Mouse (Mus musculus) gastrocnemius, postnatal 25 days (tissue): Measurements from ENCODE around the gene Tmem253. TPM values are rescaled to one million over a fixed set of nuclear protein-coding genes. Genes with fewer than 3 reads are reported as not detected.
"Not testable (repeated sequence)": the region's sequence is repeated elsewhere in the genome, so short reads cannot be mapped to it uniquely, and the experiment has no call there.

Source experiments
- DNase-seq: peaks from one replicate; pipeline ENCODE4 v3.0.0; 2022
- total RNA-seq, 2 experiments: library from RNA; stranded (reverse); gene quantifications; 1 replicate in 1 of 2; 2 replicates in 1 of 2; pipeline ENCODE4 v1.2.3; 2021

Tmem253 gene
- total RNA-seq, 2 experiments from 2014 or later, result 1.5 to 2.1 TPM

- no peak for DNase-seq
Measured at GRCm38 (mm10) chr14:52022244-52022708, 6.8 kb downstream of the Tmem253 start.

GRCm38 (mm10) chr14:52022709-52023459, 7.4 kb downstream of the Tmem253 start:
- DNase-seq, result peak; percentile 79

GRCm38 (mm10) chr14:52024133-52024532, 8.7 kb downstream of the Tmem253 start:
- DNase-seq, result no peak

GRCm38 (mm10) chr14:52026342-52026741, 10.9 kb downstream of the Tmem253 start:
- no peak for DNase-seq

GRCm38 (mm10) chr14:52035926-52036325, 20.5 kb downstream of the Tmem253 start:
- no peak for DNase-seq

- DNase-seq, result no peak
Measured at GRCm38 (mm10) chr14:52039332-52039731, 23.9 kb downstream of the Tmem253 start.

- DNase-seq, result not testable (repeated sequence)
Measured at GRCm38 (mm10) chr14:52042359-52042758, 26.9 kb downstream of the Tmem253 start, which contains the start of gene Olfr221. TSS of gene Olfr221 (minus strand) at chr14:52042459.

- DNase-seq, result no peak
Measured at GRCm38 (mm10) chr14:52043446-52043845, 28.0 kb downstream of the Tmem253 start.

GRCm38 (mm10) chr14:52044901-52045678, 29.6 kb downstream of the Tmem253 start:
- no peak for DNase-seq

GRCm38 (mm10) chr14:52045966-52046565, 30.6 kb downstream of the Tmem253 start:
- DNase-seq, result no peak

- DNase-seq, result not testable (repeated sequence)
Measured at GRCm38 (mm10) chr14:52052720-52053119, 37.3 kb downstream of the Tmem253 start.

- no peak for DNase-seq
Measured at GRCm38 (mm10) chr14:52059982-52060381, 44.5 kb downstream of the Tmem253 start.

- no peak for DNase-seq
Measured at GRCm38 (mm10) chr14:52060800-52061199, 45.3 kb downstream of the Tmem253 start.

- DNase-seq, result no peak
Measured at GRCm38 (mm10) chr14:52061798-52062197, 46.3 kb downstream of the Tmem253 start.

- DNase-seq, result no peak
Measured at GRCm38 (mm10) chr14:52066135-52066534, 50.7 kb downstream of the Tmem253 start.

Other genes with a start within 250 kb of the Tmem253 start
- gene Ang4, start 242.1 kb upstream of the Tmem253 start, total RNA-seq, result not detected
- gene AY358078, start 215.6 kb upstream of the Tmem253 start, total RNA-seq, result not detected
- not detected for gene Ear6, start 162.0 kb upstream of the Tmem253 start, total RNA-seq
- 10 to 100 TPM in 1 of 2 experiments, 1 to 10 TPM in 1; 9.3 to 15.8 TPM for gene Mettl17, start 130.8 kb upstream of the Tmem253 start, total RNA-seq
- under 1 TPM; 0.46 to 0.54 TPM for gene Slc39a2, start 122.8 kb upstream of the Tmem253 start, total RNA-seq
- 1,000 to 10,000 TPM; 1,373 to 1,538 TPM for gene Ndrg2, start 101.5 kb upstream of the Tmem253 start, total RNA-seq
- gene Tppp2, start 97.2 kb upstream of the Tmem253 start, total RNA-seq, result 1 to 10 TPM in 1 of 2 experiments, under 1 TPM in 1; 0.62 to 1.1 TPM
- not detected for gene Rnase13, start 92.9 kb upstream of the Tmem253 start, total RNA-seq
- gene Arhgef40, start 30.9 kb upstream of the Tmem253 start, total RNA-seq, result 10 to 100 TPM; 17.2 to 17.6 TPM
- 10 to 100 TPM; 10.8 to 11.7 TPM for gene Zfp219, start 5.1 kb downstream of the Tmem253 start, total RNA-seq
- gene Olfr221, start 26.8 kb downstream of the Tmem253 start, total RNA-seq, result not detected
- gene Hnrnpc, start 88.4 kb downstream of the Tmem253 start, total RNA-seq, result 10 to 100 TPM; 71.5 to 72.2 TPM
- not detected for gene Rpgrip1, start 95.0 kb downstream of the Tmem253 start, total RNA-seq
- gene Supt16, start 181.8 kb downstream of the Tmem253 start, total RNA-seq, result 10 to 100 TPM; 11.7 to 11.9 TPM
- gene Chd8, start 242.1 kb downstream of the Tmem253 start, total RNA-seq, result 10 to 100 TPM; 31.1 to 33.9 TPM